Mouse (Mus musculus) CD8-positive naive resting alpha-beta T cell, adult 2 months (primary cell): Measurements from ENCODE around the gene Fam133b.
"Not testable (repeated sequence)": the region's sequence is repeated elsewhere in the genome, so short reads cannot be mapped to it uniquely, and the experiment has no call there.

ENCODE experiments used
- DNase-seq, 2 experiments: peaks; one replicate each; pipeline ENCODE4 v3.0.0; 2022; ENCODE audit warnings: low read depth in 2 of 2, low spot score in 2 of 2

Gene Fam133b

GRCm38 (mm10) chr5:3520493-3521359 lies 22.9 kb upstream of the Fam133b start:
- no peak for DNase-seq

GRCm38 (mm10) chr5:3521741-3522140 lies 21.9 kb upstream of the Fam133b start:
- no peak for DNase-seq

- no peak for DNase-seq
Measured at GRCm38 (mm10) chr5:3522826-3523225, 20.8 kb upstream of the Fam133b start.

GRCm38 (mm10) chr5:3527041-3527691 lies 16.5 kb upstream of the Fam133b start:
- no peak for DNase-seq

- no peak for DNase-seq
Measured at GRCm38 (mm10) chr5:3529585-3530189, 13.9 kb upstream of the Fam133b start.

GRCm38 (mm10) chr5:3532048-3532447 lies 11.6 kb upstream of the Fam133b start:
- DNase-seq: not testable (repeated sequence)

- no peak for DNase-seq
Measured at GRCm38 (mm10) chr5:3536592-3537212, 6.9 kb upstream of the Fam133b start.

GRCm38 (mm10) chr5:3538505-3539472 lies 4.8 kb upstream of the Fam133b start:
- no peak for DNase-seq

- DNase-seq: no peak
Measured at GRCm38 (mm10) chr5:3541871-3542270, 1.8 kb upstream of the Fam133b start.

GRCm38 (mm10) chr5:3544480-3544769 lies 792 bp downstream of the Fam133b start:
- no peak for DNase-seq

GRCm38 (mm10) chr5:3546226-3546625 lies 2.6 kb downstream of the Fam133b start:
- no peak for DNase-seq

GRCm38 (mm10) chr5:3551481-3551880 lies 7.8 kb downstream of the Fam133b start:
- DNase-seq: no peak

- DNase-seq: no peak
Measured at GRCm38 (mm10) chr5:3554198-3554597, 10.6 kb downstream of the Fam133b start.

GRCm38 (mm10) chr5:3571266-3571665 lies 27.6 kb downstream of the Fam133b start, which contains the start of gene 1700109H08Rik:
Gene 1700109H08Rik (plus strand): TSS chr5:3571566.
- DNase-seq: no peak

- no peak for DNase-seq
Measured at GRCm38 (mm10) chr5:3574825-3575224, 31.2 kb downstream of the Fam133b start.

- no peak for DNase-seq
Measured at GRCm38 (mm10) chr5:3577939-3578338, 34.3 kb downstream of the Fam133b start.

GRCm38 (mm10) chr5:3579066-3579465 lies 35.4 kb downstream of the Fam133b start:
- no peak for DNase-seq

GRCm38 (mm10) chr5:3595693-3596398 lies 52.2 kb downstream of the Fam133b start, which contains the start of gene Pex1:
Gene Pex1 (plus strand): TSS chr5:3596066.
- peak; percentile 94 to 96 for DNase-seq

- DNase-seq: peak; percentile 67 to 73
Measured at GRCm38 (mm10) chr5:3596399-3596766, 52.8 kb downstream of the Fam133b start, which contains the start of gene Rbm48. Gene Rbm48 (minus strand): TSS chr5:3596585.

GRCm38 (mm10) chr5:3597171-3597570 lies 53.5 kb downstream of the Fam133b start:
- no peak for DNase-seq
